Mouse (Mus musculus) v-Abl transformed pro-B cells (cell line): ENCODE measurements at regions not wholly inside any gene's neighbourhood (a gene's known extent, or its start where the extent isn't known, plus 50 kb on each side); places are given as distances from the start of the nearest gene placed in this dataset.

ENCODE experiments used
- in situ Hi-C, 2 experiments: fragments of 400-800 bp; cut with MboI; formaldehyde crosslinking; loops; one replicate each; pipeline ENCODE4 v1.15.1; 2025; ENCODE audit not compliant: unreplicated experiment in 2 of 2

GRCm38 (mm10) chr10:9087171-9087570 lies 201.3 kb upstream of the Sash1 start:
- in situ Hi-C loops: no loop called here

GRCm38 (mm10) chr10:9086666-9087065 lies 200.8 kb upstream of the Sash1 start:
- in situ Hi-C loops: no loop called here

GRCm38 (mm10) chr10:9085441-9085840 lies 199.6 kb upstream of the Sash1 start:
- in situ Hi-C loops: no loop called here

- in situ Hi-C loops: no loop called here
Measured at GRCm38 (mm10) chr10:9074916-9075315, 189.0 kb upstream of the Sash1 start.

GRCm38 (mm10) chr10:9071630-9072029 lies 185.8 kb upstream of the Sash1 start:
- in situ Hi-C loops: no loop called here

- in situ Hi-C loops: no loop called here
Measured at GRCm38 (mm10) chr10:9069608-9070190, 183.8 kb upstream of the Sash1 start.

GRCm38 (mm10) chr10:9066566-9066965 lies 180.7 kb upstream of the Sash1 start:
- in situ Hi-C loops: no loop called here

- in situ Hi-C loops: no loop called here
Measured at GRCm38 (mm10) chr10:9061979-9062378, 176.1 kb upstream of the Sash1 start.

GRCm38 (mm10) chr10:9055274-9055673 lies 169.4 kb upstream of the Sash1 start:
- in situ Hi-C loops: no loop called here

- in situ Hi-C loops: no loop called here
Measured at GRCm38 (mm10) chr10:9053371-9053770, 167.5 kb upstream of the Sash1 start.

- in situ Hi-C loops: no loop called here
Measured at GRCm38 (mm10) chr10:9047341-9047740, 161.5 kb upstream of the Sash1 start.

- in situ Hi-C loops: no loop called here
Measured at GRCm38 (mm10) chr10:9044746-9045370, 159.0 kb upstream of the Sash1 start.

- in situ Hi-C loops: no loop called here
Measured at GRCm38 (mm10) chr10:9043507-9043906, 157.6 kb upstream of the Sash1 start.

GRCm38 (mm10) chr10:9030486-9030885 lies 144.6 kb upstream of the Sash1 start:
- in situ Hi-C loops: no loop called here

- in situ Hi-C loops: no loop called here
Measured at GRCm38 (mm10) chr10:9029506-9029905, 143.6 kb upstream of the Sash1 start.

GRCm38 (mm10) chr10:9027070-9027807 lies 141.4 kb upstream of the Sash1 start:
- in situ Hi-C loops: no loop called here

GRCm38 (mm10) chr10:9014810-9015505 lies 129.1 kb upstream of the Sash1 start:
- in situ Hi-C loops: no loop called here

- in situ Hi-C loops: no loop called here
Measured at GRCm38 (mm10) chr10:9013549-9013925, 127.7 kb upstream of the Sash1 start.

GRCm38 (mm10) chr10:9012829-9013548 lies 127.1 kb upstream of the Sash1 start:
- in situ Hi-C loops: no loop called here

GRCm38 (mm10) chr10:9011906-9012305 lies 126.0 kb upstream of the Sash1 start:
- in situ Hi-C loops: no loop called here

- in situ Hi-C loops: no loop called here
Measured at GRCm38 (mm10) chr10:9010191-9010590, 124.3 kb upstream of the Sash1 start.
